Mouse (Mus musculus) hindbrain, embryonic 13.5 days (tissue): ENCODE results near the gene Tmem217. TPM values are rescaled to one million over a fixed set of nuclear protein-coding genes. Genes with fewer than 3 reads are reported as not detected.

ENCODE experiments used
- ATAC-seq: fragments of 200-750 bp; cut with Nextera tagmentation; 2 replicates; pipeline ENCODE4 v1.8.0; 2017; ENCODE audit warnings: moderate TSS enrichment; ENCODE audit not compliant: low FRiP score
- H3K27ac ChIP-seq: fragments of 300-500 bp; sonication (generic); 2 replicates; pipeline ENCODE4 v1.5.1; 2015; ENCODE audit warnings: inconsistent platforms, mild to moderate bottlenecking, moderate library complexity
- H3K27me3 ChIP-seq: fragments of 300-500 bp; sonication (generic); 2 replicates; pipeline ENCODE4 v1.6.1; 2015; ENCODE audit warnings: mild to moderate bottlenecking, inconsistent platforms
- H3K36me3 ChIP-seq: fragments of 300-500 bp; sonication (generic); 2 replicates; pipeline ENCODE4 v1.6.1; 2015; ENCODE audit warnings: mild to moderate bottlenecking, inconsistent platforms
- H3K4me1 ChIP-seq: fragments of 300-500 bp; sonication (generic); replicated peaks from 2 replicates; pipeline ENCODE4 v1.6.1; 2015; ENCODE audit warnings: inconsistent platforms
- H3K4me2 ChIP-seq: fragments of 300-500 bp; sonication (generic); 2 replicates; pipeline ENCODE4 v1.6.1; 2015; ENCODE audit warnings: inconsistent platforms, mild to moderate bottlenecking, moderate library complexity
- H3K4me3 ChIP-seq: fragments of 300-500 bp; sonication (generic); 2 replicates; pipeline ENCODE4 v1.5.1; 2015; ENCODE audit warnings: mild to moderate bottlenecking, inconsistent platforms
- H3K9ac ChIP-seq: fragments of 300-500 bp; sonication (generic); 2 replicates; pipeline ENCODE4 v1.6.1; 2015; ENCODE audit warnings: mild to moderate bottlenecking, inconsistent platforms
- H3K9me3 ChIP-seq: fragments of 300-500 bp; sonication (generic); 2 replicates; pipeline ENCODE4 v1.6.1; 2016; ENCODE audit warnings: inconsistent platforms
- WGBS: fragments of 180-500 bp; shearing (Covaris S2); methylation state at CpG from one replicate; pipeline ENCODE4 v1.1.7; 2015; 5-methylcytosine and 5-hydroxymethylcytosine counted together
- polyA plus RNA-seq: library from polyadenylated mRNA; unstranded; fragments of >200 nt; fragmentation: Nextera tagmentation; extraction: Ambion mirVana; gene quantifications from 2 replicates; pipeline ENCODE4 v1.2.1, GENCODE M21; 2015

The Tmem217 gene
- polyA plus RNA-seq, 1 experiment from 2014 or later: 1.6 TPM

GRCm38 (mm10) chr17:29579579-29580126, 27.5 kb upstream of the Tmem217 start:
- H3K9ac ChIP-seq: no peak overlapping the region
- peaks cover 85% of the 10 kb centered on the region for H3K36me3 ChIP-seq
- ATAC-seq: no peak
- H3K27me3 ChIP-seq: no peaks in the 10 kb centered on the region
- no peak overlapping the region for H3K4me2 ChIP-seq
- H3K9me3 ChIP-seq: no peaks in the 10 kb centered on the region
- no peaks in the 10 kb centered on the region for H3K4me1 ChIP-seq
- no peak overlapping the region for H3K4me3 ChIP-seq
- no peak overlapping the region for H3K27ac ChIP-seq
- 90% methylated on average over 4 of the region's 4 CpGs for WGBS

DNA sequence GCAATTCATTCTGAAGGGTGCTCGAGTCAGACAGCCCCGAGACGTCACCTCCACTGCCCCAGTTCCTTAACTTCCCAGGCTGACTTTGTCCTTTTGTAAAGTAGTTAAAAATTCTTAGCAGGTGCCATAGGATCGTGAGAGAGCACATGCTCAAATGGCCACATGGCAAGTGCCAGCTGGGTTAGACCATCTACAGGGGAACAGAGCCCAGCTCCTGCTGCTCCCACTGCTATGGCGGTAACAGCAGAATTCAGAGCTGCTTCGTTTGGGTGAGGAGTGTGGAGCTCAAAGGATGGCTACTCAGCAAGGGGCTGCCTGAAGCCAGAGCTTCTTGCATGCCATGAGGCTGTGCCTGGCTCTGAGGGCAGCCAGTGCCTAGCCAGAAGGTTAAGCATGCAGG, 17.6 kb upstream of the Tmem217 start:
- Histone ChIP-seq H3K27me3 (no peaks in the 10 kb centered on the region), H3K36me3 (peaks cover 75% of the 10 kb centered on the region), H3K27ac (no peak overlapping the region), H3K9me3 (no peaks in the 10 kb centered on the region), H3K4me1 (0 out of 2 replicates have a peak, but pooled peaks cover 3% of the 10 kb centered on the region), H3K9ac (no peak overlapping the region), H3K4me3 (no peak overlapping the region), H3K4me2 (no peak overlapping the region)
- no peak for ATAC-seq
- WGBS: 85% methylated on average over 6 of the region's 6 CpGs

DNA sequence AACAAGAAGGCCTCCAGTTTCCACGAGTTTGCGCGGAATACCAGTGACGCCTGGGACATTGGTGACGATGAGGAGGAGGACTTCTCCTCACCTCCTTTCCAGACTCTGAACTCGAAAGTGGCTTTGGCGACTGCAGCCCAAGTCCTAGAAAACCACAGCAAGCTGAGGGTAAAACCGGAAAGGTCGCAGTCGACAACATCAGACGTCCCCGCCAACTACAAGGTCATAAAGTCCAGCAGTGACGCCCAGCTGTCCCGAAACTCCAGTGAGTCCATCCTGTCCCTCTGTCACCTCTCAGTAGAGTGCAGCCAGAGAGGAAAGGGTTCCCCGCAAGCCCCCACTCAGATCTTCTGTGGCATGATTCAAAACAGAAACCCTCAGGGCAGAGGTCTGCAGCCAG, 16.2 kb upstream of the Tmem217 start:
- 93% methylated on average over 15 of the region's 15 CpGs for WGBS
- no peak overlapping the region for H3K4me3 ChIP-seq
- no peak overlapping the region for H3K9ac ChIP-seq
- H3K9me3 ChIP-seq: no peaks in the 10 kb centered on the region
- H3K27me3 ChIP-seq: no peaks in the 10 kb centered on the region
- H3K4me1 ChIP-seq: 0 out of 2 replicates have a peak, but pooled peaks cover 3% of the 10 kb centered on the region
- H3K4me2 ChIP-seq: no peak overlapping the region
- ATAC-seq: no peak
- H3K36me3 ChIP-seq: peaks cover 72% of the 10 kb centered on the region
- no peak overlapping the region for H3K27ac ChIP-seq

GRCm38 (mm10) chr17:29565521-29565920, 13.3 kb upstream of the Tmem217 start:
- Histone ChIP-seq H3K27me3 (no peaks in the 10 kb centered on the region), H3K4me3 (no peak overlapping the region), H3K4me2 (no peak overlapping the region), H3K27ac (no peak overlapping the region), H3K36me3 (peaks cover 43% of the 10 kb centered on the region), H3K9me3 (no peaks in the 10 kb centered on the region), H3K9ac (no peak overlapping the region), H3K4me1 (0 out of 2 replicates have a peak, but pooled peaks cover 3% of the 10 kb centered on the region)
- no peak for ATAC-seq
- 97% methylated on average over 5 of the region's 5 CpGs for WGBS

GRCm38 (mm10) chr17:29558476-29558875, 6.3 kb upstream of the Tmem217 start:
- Histone ChIP-seq H3K4me1 (peaks cover 8% of the 10 kb centered on the region; the same call in 1 of the 2 replicates), H3K27ac (0 out of 2 replicates have a peak overlapping the region, but pooled peaks have one; percentile 23), H3K36me3 (peaks cover 15% of the 10 kb centered on the region), H3K4me3 (no peak overlapping the region), H3K4me2 (no peak overlapping the region), H3K27me3 (no peaks in the 10 kb centered on the region), H3K9ac (no peak overlapping the region), H3K9me3 (no peaks in the 10 kb centered on the region)
- WGBS: 75% methylated on average over 5 of the region's 5 CpGs
- ATAC-seq: no peak

GRCm38 (mm10) chr17:29556893-29557292, 4.7 kb upstream of the Tmem217 start:
- H3K9me3 ChIP-seq: no peaks in the 10 kb centered on the region
- H3K4me2 ChIP-seq: no peak overlapping the region
- no peak for ATAC-seq
- no peak overlapping the region for H3K4me3 ChIP-seq
- peaks cover 15% of the 10 kb centered on the region for H3K36me3 ChIP-seq
- WGBS: 88% methylated on average over 7 of the region's 7 CpGs
- no peak overlapping the region for H3K9ac ChIP-seq
- no peak overlapping the region for H3K27ac ChIP-seq
- peaks cover 8% of the 10 kb centered on the region; the same call in 1 of the 2 replicates for H3K4me1 ChIP-seq
- H3K27me3 ChIP-seq: no peaks in the 10 kb centered on the region

GRCm38 (mm10) chr17:29556456-29556855, 4.3 kb upstream of the Tmem217 start:
- no peak overlapping the region for H3K9ac ChIP-seq
- H3K27me3 ChIP-seq: no peaks in the 10 kb centered on the region
- peaks cover 15% of the 10 kb centered on the region for H3K36me3 ChIP-seq
- H3K4me3 ChIP-seq: no peak overlapping the region
- no peak overlapping the region for H3K4me2 ChIP-seq
- no peak overlapping the region for H3K27ac ChIP-seq
- H3K9me3 ChIP-seq: no peaks in the 10 kb centered on the region
- H3K4me1 ChIP-seq: peaks cover 11% of the 10 kb centered on the region
- 93% methylated on average over 10 of the region's 10 CpGs for WGBS
- no peak for ATAC-seq

- Histone ChIP-seq H3K27me3 (no peaks in the 10 kb centered on the region), H3K9ac (no peak overlapping the region), H3K4me2 (no peak overlapping the region), H3K4me1 (peaks cover 26% of the 10 kb centered on the region), H3K4me3 (no peak overlapping the region), H3K36me3 (0 out of 2 replicates have a peak, but pooled peaks cover 8% of the 10 kb centered on the region), H3K27ac (no peak overlapping the region), H3K9me3 (no peaks in the 10 kb centered on the region)
- ATAC-seq: no peak
Measured at GRCm38 (mm10) chr17:29554176-29554575, 2.0 kb upstream of the Tmem217 start.

GRCm38 (mm10) chr17:29551019-29551418, 1.2 kb downstream of the Tmem217 start:
- H3K9me3 ChIP-seq: no peaks in the 10 kb centered on the region
- H3K4me2 ChIP-seq: peak overlapping the region; percentile 99
- no peak for ATAC-seq
- no peaks in the 10 kb centered on the region for H3K36me3 ChIP-seq
- 71% methylated on average over 6 of the region's 6 CpGs for WGBS
- H3K27me3 ChIP-seq: no peaks in the 10 kb centered on the region
- peak overlapping the region; percentile 95; the same call in 1 of the 2 replicates for H3K4me3 ChIP-seq
- H3K9ac ChIP-seq: peak overlapping the region; percentile 93; the same call in 1 of the 2 replicates
- H3K4me1 ChIP-seq: peaks cover 18% of the 10 kb centered on the region
- no peak overlapping the region for H3K27ac ChIP-seq

GRCm38 (mm10) chr17:29549543-29550428, 2.4 kb downstream of the Tmem217 start, which contains the start of the genes Gm17657 and Tbc1d22b:
Gene Gm17657 (minus strand): TSS chr17:29549638.
Gene Tbc1d22b (plus strand): TSS chr17:29549785.
- Histone ChIP-seq H3K9ac (peak within 1 kb of the TSS; percentile 93), H3K27ac (peak within 1 kb of the TSS; percentile 62), H3K27me3 (no peaks in the 10 kb centered on the region), H3K4me3 (peak within 1 kb of the TSS; percentile 95), H3K9me3 (no peaks in the 10 kb centered on the region), H3K4me2 (peak within 1 kb of the TSS; percentile 99), H3K36me3 (no peaks in the 10 kb centered on the region), H3K4me1 (peaks cover 18% of the 10 kb centered on the region)
- WGBS: under 1% methylated on average over 44 of the region's 44 CpGs
- peak; percentile 98 for ATAC-seq

GRCm38 (mm10) chr17:29548994-29549393, 3.2 kb downstream of the Tmem217 start:
- 52% methylated on average over 8 of the region's 8 CpGs for WGBS
- Histone ChIP-seq H3K27me3 (no peaks in the 10 kb centered on the region), H3K36me3 (no peaks in the 10 kb centered on the region), H3K27ac (no peak overlapping the region), H3K4me2 (peak overlapping the region; percentile 99; the same call in 1 of the 2 replicates), H3K9ac (no peak overlapping the region), H3K4me1 (peaks cover 18% of the 10 kb centered on the region), H3K9me3 (no peaks in the 10 kb centered on the region), H3K4me3 (no peak overlapping the region; the same call in 1 of the 2 replicates)
- ATAC-seq: peak; percentile 41

- no peak overlapping the region for H3K4me3 ChIP-seq
- no peaks in the 10 kb centered on the region for H3K36me3 ChIP-seq
- H3K27ac ChIP-seq: no peak overlapping the region
- H3K9ac ChIP-seq: no peak overlapping the region
- ATAC-seq: no peak
- H3K27me3 ChIP-seq: no peaks in the 10 kb centered on the region
- no peak overlapping the region for H3K4me2 ChIP-seq
- WGBS: 70% methylated on average over 3 of the region's 3 CpGs
- peaks cover 18% of the 10 kb centered on the region for H3K4me1 ChIP-seq
- H3K9me3 ChIP-seq: no peaks in the 10 kb centered on the region
Measured at GRCm38 (mm10) chr17:29548494-29548893, 3.7 kb downstream of the Tmem217 start.
